Mouse (Mus musculus): ENCODE results near the gene Alk. TPM values are rescaled to one million over a fixed set of nuclear protein-coding genes. Genes with fewer than 3 reads are reported as not detected.

The Alk gene
- total RNA-seq, 2 experiments from 2014 or later = not detected

DNA sequence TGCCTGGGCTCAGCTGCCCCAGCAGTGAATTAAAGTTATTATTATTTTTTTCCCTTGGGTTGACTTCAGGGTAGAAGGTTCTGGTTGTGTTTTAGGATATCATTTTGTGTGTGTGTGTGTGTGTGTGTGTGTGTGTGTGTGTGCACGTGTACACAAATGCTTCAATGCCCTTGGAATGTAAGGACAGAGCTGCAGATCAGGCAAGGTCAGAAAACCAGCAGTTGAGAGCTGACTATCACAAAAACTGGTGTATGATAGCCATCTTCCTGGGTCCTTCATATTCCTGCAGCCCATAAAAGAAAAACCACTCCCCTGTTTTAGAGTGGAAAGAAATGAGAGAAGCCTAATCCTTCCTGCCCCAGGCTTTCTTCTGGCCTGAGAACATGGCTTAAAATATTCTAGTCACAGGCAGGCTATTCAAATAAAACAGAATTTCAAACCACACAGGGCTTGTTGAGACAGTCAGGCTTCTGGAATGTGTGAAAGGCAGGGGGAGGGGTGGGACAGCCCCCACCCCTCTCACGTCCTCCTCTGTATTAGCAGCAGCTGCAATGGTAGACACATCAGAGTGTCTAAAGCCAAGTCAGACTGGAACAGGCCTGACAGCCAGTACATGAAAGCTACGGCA lies 623.8 kb downstream of the Alk start:
- no peak for DNase-seq
- no peak for TF ChIP-seq CTCF (IDR thresholded peaks at IDR 0.05)
- no peak overlapping the region for H3K4me3 ChIP-seq
- no peak overlapping the region for H3K27ac ChIP-seq
- intact Hi-C loops (cut with DNase I) = no loop called here

DNA sequence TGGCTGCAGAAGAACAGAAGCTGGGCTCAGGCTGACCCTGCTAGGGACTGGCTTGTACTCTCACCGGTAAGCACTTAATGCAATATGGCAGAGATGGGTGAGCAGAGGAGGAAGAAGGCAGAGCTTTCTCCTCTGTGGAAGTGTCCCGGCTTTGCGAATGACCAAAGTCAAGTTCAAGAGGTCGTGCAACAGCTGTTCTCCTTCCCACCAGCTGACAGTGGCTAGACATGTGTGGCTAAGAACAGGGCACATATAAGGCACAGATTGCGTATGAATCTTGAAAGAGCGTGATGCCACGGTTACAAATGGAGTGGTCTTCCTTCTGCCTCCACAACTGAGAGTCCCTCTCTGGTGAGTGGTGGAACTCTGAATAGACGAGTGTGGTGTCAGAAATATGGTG lies 625.3 kb downstream of the Alk start:
- DNase-seq = no peak
- intact Hi-C loops (cut with DNase I) = no loop called here
- H3K4me3 ChIP-seq = no peak overlapping the region
- no peak overlapping the region for H3K27ac ChIP-seq
- no peak for TF ChIP-seq CTCF (IDR thresholded peaks at IDR 0.05)

DNA sequence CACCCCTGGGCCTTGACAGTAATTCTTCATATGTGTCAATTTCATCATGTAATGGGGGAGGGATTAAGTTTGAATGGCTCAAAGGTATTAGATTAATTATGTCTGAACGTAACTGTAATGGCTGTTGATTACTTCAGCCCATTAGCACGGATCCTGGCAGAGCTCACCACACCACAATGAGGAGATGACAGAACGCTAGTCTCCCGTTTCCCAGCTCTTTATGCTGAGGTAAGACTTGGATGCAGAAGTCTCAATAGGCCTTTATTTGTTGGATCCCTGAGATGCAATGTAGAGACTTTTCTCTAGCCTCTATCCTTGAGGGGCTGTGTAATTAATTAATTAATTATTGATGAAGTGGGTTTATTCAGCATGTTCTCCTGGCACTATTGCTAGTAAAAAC lies 627.8 kb downstream of the Alk start:
- no peak overlapping the region for H3K4me3 ChIP-seq

DNA sequence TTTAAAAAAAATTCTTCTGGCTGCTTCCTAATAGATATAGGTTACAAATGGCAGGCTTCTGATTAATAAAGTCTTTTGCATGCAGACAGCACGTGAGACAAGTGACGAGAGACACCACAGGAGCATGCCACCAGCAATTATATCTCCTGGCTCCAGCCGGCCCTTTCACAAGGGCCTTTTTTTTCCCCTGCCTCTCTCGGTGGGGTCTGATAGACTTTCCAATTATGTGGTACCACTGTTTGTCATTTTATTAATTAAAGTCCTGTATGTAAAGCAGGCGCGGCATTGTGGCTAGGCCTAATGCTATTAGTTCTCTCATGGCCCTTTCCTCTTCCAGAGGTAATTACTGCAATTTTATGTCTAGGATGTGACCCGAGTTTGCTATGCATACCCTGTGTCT lies 630.7 kb downstream of the Alk start:
- no peak for TF ChIP-seq CTCF (IDR thresholded peaks at IDR 0.05)
- intact Hi-C loops (cut with DNase I) = no loop called here
- Histone ChIP-seq H3K4me3 (no peak overlapping the region), H3K27ac (no peak overlapping the region)
- DNase-seq = no peak

More for the DNA sequence above, 627.8 kb downstream of the Alk start:
- intact Hi-C loops (cut with DNase I) = no loop called here
- no peak overlapping the region for H3K27ac ChIP-seq
- TF ChIP-seq CTCF (IDR thresholded peaks at IDR 0.05) = no peak
- no peak for DNase-seq

DNA sequence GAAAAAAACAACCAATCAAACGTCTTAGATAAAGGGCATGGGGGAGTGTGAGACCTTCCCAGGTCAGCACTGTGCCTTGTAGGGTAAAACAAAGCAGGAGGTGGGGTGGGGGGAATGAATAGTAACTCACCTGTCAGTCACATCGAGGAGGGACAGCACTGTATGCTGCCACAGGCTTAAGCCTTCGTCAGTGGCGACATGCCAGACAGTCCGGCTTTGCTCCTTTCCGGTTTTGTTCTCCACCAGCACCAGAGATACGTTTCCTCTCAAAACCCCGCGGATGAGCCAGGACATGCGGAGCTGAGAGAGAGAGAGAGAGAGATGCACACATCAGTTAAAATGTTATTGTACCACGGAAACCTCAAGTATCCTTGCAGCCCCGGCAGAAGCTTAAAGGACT lies 637.1 kb downstream of the Alk start:
- no peak for DNase-seq
- Histone ChIP-seq H3K4me3 (no peak overlapping the region), H3K27ac (no peak overlapping the region)
- no peak for TF ChIP-seq CTCF (IDR thresholded peaks at IDR 0.05)
- intact Hi-C loops (cut with DNase I) = loop anchor here (10.0 kb wide), 1 partner anchor 557 kb away; no protein-coding TSS in a partner anchor

DNA sequence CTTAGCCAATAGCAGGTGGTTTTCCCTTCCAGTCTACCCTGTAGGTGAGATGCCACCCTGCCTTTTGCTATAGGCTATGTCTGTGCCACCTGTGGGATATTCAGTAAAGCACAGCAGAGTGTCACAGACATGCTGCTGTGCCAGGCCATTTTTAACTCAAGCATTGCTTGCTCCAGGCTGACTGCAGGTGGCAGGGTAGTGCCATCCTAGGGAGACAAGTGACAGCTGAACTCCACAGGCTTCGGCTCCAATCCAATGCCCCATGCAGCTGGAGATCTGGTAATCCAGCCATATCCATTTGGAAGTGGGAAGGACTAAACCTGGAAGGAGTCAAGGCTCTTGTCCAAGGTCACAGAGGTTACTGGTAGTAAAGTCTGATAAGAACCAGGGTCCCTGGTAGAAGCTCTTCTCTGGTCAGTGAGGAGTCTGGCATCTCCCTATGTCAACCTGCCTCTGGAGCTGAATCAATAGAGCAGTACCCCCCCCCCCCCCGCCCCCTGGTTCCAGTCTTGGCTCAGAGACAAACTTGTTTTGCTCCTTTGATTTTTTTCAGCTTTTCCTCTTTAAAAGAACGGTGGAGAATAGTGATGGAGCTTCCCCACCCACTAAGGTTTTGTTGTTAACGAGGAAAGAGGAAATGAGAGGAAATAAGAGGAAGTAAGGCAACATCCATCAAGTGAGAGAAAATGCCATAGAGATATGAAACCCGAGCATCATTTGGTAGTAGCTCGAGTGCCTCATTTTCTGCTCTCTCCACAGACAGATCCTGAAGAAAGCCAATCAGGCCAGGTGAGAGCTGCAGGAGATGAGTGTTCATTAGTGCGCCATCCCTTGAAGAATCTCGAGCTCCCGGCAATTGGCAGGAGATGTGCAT lies 638.5 kb downstream of the Alk start:
- Histone ChIP-seq H3K4me3 (no peak overlapping the region), H3K27ac (no peak overlapping the region)
- peak; percentile 71 for TF ChIP-seq CTCF (IDR thresholded peaks at IDR 0.05)
- intact Hi-C loops (cut with DNase I) = loop anchor here (2.0 to 10.0 kb wide), 2 partner anchors 277 to 559 kb away; no protein-coding TSS in a partner anchor
- DNase-seq = peak; percentile 63

DNA sequence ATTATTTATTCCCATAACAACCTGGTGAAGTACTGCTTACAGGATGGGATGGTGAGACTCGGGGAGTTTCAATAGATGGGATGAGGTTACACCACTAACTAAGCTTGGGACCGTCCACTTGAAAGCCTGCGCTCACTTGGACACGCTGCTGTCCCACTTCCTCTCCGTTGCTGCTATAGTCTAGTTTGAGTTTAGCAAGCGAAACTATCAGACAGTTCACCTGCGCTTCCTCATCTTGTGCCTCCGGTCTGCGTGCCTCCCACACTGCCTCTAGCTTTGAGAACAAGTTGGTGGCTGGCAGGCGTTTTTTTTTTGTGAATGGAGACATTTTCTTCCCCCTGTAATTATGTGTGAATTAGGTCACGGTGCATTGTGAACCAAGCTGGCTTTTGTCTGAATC lies 639.8 kb downstream of the Alk start:
- H3K4me3 ChIP-seq = no peak overlapping the region
- no peak for TF ChIP-seq CTCF (IDR thresholded peaks at IDR 0.05)
- H3K27ac ChIP-seq = no peak overlapping the region
- intact Hi-C loops (cut with DNase I) = loop anchor here (2.0 to 10.0 kb wide), 2 partner anchors 278 to 560 kb away; no protein-coding TSS in a partner anchor
- no peak for DNase-seq

DNA sequence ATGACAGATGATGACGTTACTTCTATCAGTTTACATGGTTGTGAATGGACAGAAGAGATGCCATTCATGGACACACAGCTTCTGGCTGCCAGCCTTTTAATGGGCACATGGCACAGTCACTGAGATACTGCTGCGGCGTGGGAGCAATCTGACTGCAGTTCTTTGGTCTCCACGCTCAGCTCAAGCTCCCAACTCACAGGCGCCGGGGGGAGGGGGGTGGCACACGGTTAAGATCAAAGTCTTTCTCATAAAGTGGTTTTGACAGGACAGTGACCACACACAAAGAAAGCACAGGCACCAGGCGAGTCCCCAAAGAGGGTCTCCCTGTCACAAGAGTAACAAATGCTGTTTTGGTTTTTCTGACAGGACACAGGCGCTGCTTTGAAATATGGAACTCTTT lies 641.7 kb downstream of the Alk start:
- no peak for DNase-seq
- TF ChIP-seq CTCF (IDR thresholded peaks at IDR 0.05) = no peak
- intact Hi-C loops (cut with DNase I) = loop anchor here (10.0 kb wide), 1 partner anchor 562 kb away; no protein-coding TSS in a partner anchor
- Histone ChIP-seq H3K4me3 (no peak overlapping the region), H3K27ac (no peak overlapping the region)

DNA sequence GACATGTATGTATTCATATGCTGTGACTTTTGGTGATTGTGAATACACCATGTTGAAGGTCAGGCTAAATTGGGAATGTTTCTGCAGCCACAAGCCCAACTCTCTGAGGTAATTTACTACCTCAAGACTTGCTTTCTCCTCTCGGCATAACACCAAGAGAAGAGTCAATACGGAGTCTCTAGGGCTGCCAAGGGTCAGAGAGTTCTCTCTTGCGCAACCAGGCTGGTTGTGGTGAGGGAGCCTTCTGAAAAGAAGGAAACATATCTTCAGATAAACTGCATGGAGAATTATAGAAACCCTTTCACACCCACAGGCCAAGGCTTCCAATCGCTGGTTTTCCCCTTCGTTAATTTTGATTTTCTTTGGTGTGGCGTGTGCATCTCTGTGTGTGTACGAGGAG lies 649.4 kb downstream of the Alk start:
- TF ChIP-seq CTCF (IDR thresholded peaks at IDR 0.05) = no peak
- peak; percentile 47 for DNase-seq
- no peak overlapping the region for H3K4me3 ChIP-seq
- intact Hi-C loops (cut with DNase I) = no loop called here
- H3K27ac ChIP-seq = no peak overlapping the region

DNA sequence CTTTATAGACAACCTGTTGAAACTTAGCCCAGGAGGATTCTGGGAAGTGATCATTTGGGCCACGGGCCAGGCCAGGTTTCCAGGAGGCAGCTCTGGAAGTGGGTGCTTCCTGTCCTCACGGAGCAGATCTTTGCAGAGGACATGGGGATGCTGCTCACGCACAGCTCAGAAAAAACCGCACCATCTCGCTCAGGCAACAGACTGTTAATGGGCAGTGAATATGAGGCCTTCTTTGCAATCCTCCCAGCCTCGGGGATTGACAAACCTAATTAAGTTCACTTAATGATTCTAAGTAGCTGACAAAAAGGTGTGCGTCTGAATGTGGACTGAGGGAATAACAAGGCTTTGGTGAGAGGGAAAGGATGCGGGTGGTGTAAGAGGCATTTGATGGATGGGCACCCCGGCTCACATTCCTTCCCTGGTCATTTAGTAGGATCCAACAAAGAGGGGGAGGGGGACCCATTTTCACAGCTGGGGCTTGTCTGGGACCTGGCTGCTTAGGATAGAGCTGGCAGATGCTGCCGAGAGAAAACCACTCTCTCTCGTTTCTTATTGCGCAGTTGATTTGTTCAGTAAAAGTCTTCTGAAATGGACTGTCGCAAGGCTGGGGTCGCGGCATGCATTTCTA lies 650.1 kb downstream of the Alk start:
- intact Hi-C loops (cut with DNase I) = no loop called here
- Histone ChIP-seq H3K4me3 (no peak overlapping the region), H3K27ac (no peak overlapping the region)
- DNase-seq = no peak
- TF ChIP-seq CTCF (IDR thresholded peaks at IDR 0.05) = no peak

DNA sequence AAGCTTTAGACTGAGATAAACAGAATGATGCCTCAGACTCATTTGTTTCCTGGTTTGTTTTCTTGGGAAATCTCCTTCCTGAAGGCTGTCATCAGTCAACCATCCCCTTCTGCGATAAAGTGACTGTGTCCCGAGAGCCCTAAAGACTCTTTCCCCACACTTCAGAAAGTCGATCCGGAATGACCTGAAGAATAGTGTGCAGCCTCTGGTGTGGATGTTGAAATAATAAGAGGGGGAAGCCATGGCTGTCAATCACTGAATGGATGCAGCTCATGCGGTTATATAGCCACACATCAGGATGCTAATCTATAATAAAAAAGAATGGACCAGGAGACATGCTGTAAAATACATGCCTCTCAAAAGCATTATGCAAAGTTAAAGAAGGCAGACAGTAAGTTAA lies 653.5 kb downstream of the Alk start:
- intact Hi-C loops (cut with DNase I) = no loop called here
- DNase-seq = no peak
- Histone ChIP-seq H3K27ac (no peak overlapping the region), H3K4me3 (no peak overlapping the region)
- TF ChIP-seq CTCF (IDR thresholded peaks at IDR 0.05) = no peak

DNA sequence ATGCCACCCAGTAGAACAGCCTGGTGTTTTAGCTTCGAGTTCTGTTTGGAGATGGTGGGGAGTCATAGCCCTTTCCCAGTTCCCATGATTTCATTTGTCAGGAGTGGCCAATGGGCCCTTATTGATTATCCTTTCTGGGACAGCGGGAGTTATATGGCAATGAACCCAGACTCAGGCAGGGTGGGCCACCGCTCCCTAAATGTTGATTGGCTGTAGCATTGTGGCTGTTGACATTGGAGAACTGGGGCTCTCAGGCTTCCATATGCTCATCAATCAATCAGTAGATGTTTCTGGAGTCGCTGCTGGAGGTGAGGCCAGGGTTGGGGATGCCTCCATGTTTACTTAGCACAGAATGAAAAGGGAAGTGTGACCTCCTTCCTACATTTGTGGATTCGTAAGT lies 655.7 kb downstream of the Alk start:
- no peak overlapping the region for H3K4me3 ChIP-seq
- no peak for TF ChIP-seq CTCF (IDR thresholded peaks at IDR 0.05)
- DNase-seq = no peak
- intact Hi-C loops (cut with DNase I) = no loop called here
- no peak overlapping the region for H3K27ac ChIP-seq

DNA sequence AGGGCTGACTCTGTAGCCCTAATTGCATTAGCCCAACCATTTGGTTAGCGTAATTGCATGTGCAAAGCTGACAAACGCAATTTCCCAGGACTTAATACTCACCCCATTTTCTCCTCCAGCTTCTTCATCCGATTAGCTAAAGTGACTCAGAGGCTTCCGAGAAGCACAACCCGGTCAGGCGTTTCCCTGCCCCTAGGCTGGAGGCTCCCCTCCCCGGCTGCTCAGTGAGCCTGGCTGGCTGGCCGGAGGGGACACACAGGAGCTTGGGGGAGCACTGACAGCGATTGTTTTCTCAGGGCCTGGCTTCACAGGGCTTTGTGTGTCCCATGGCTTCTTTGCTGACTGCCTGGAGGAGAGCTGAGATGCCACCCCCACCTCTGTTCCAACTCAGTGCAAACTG lies 657.0 kb downstream of the Alk start:
- TF ChIP-seq CTCF (IDR thresholded peaks at IDR 0.05) = no peak
- DNase-seq = peak; percentile 31
- Histone ChIP-seq H3K4me3 (no peak overlapping the region), H3K27ac (no peak overlapping the region)
- intact Hi-C loops (cut with DNase I) = no loop called here

Measured in gastrocnemius, adult 2 months (tissue).